8 mouse cellular contexts compared by ENCODE assay signal in genomic region chr9:121297171-121298064, GRCm38 (mm10). TPM values are rescaled to one million over a fixed set of nuclear protein-coding genes. Genes with fewer than 3 reads are reported as not detected.
DNase-seq lines count a peak whose midpoint lies in the region; ATAC-seq and TF ChIP-seq lines count a peak whose summit lies in the region.

Trak1 (plus strand) TSS chr9:121297502.

- DNase-seq in layer of hippocampus, adult 18-20 months (ENCODE audit: low spot score in 2 of 2), result no peak
- no peak for DNase-seq in layer of hippocampus, adult 9-11 months
- DNase-seq in cerebellum, postnatal 10 days, result peak; percentile 79 to 83
- DNase-seq in gastrocnemius, postnatal 14 days, result peak; percentile 73
- DNase-seq in hindbrain, postnatal 0 days (ENCODE audit: low spot score), result peak; percentile 78
- DNase-seq in limb, embryonic 11.5 days (ENCODE audit: low spot score), result peak; percentile 65
- DNase-seq in spleen, postnatal 4 days (ENCODE audit: low spot score in 2 of 2), result peak; percentile 61 to 83

- H3K36me3 ChIP-seq in hindbrain, postnatal 0 days (ENCODE audit: insufficient read depth, low read length), result no peaks in the 10 kb centered on the region
- no peaks in the 10 kb centered on the region for H3K36me3 ChIP-seq in limb, embryonic 11.5 days (ENCODE audit: control insufficient read depth, insufficient read depth, low read length)
- no peaks in the 10 kb centered on the region for H3K36me3 ChIP-seq in midbrain, embryonic 12.5 days

- WGBS in hindbrain, postnatal 0 days, result 1% methylated on average over 97 of the region's 116 CpGs
- WGBS in limb, embryonic 11.5 days, result under 1% methylated on average over 56 of the region's 116 CpGs
- under 1% methylated on average over 75 of the region's 116 CpGs for WGBS in midbrain, embryonic 12.5 days

- peak; percentile 86 for ATAC-seq in hindbrain, postnatal 0 days
- peak; percentile 79 for ATAC-seq in limb, embryonic 11.5 days (ENCODE audit: insufficient number of reproducible peaks, low FRiP score, low TSS enrichment, low read depth)
- peak; percentile 79 for ATAC-seq in midbrain, embryonic 12.5 days (ENCODE audit: low FRiP score, low read depth)

- peak within 1 kb of the TSS; percentile 78 for H3K27ac ChIP-seq in hindbrain, postnatal 0 days
- H3K27ac ChIP-seq in limb, embryonic 11.5 days (replicated peaks; ENCODE audit: low read depth, low read length), result 0 out of 2 replicates have a peak within 1 kb of the TSS, but pooled peaks have one; percentile 14
- peak within 1 kb of the TSS; percentile 70 for H3K27ac ChIP-seq in midbrain, embryonic 12.5 days (replicated peaks)

- peak within 1 kb of the TSS; percentile 98 for H3K9ac ChIP-seq in hindbrain, postnatal 0 days (replicated peaks; ENCODE audit: low read length)
- peak within 1 kb of the TSS; percentile 85 for H3K9ac ChIP-seq in limb, embryonic 11.5 days (ENCODE audit: low read length)
- H3K9ac ChIP-seq in midbrain, embryonic 12.5 days (replicated peaks), result peak within 1 kb of the TSS; percentile 95

- H3K4me1 ChIP-seq in hindbrain, postnatal 0 days (ENCODE audit: insufficient read depth, low read length), result peaks cover 33% of the 10 kb centered on the region
- H3K4me1 ChIP-seq in limb, embryonic 11.5 days (ENCODE audit: control insufficient read depth, insufficient read depth, low read length), result peaks cover 15% of the 10 kb centered on the region
- H3K4me1 ChIP-seq in midbrain, embryonic 12.5 days, result peaks cover 38% of the 10 kb centered on the region

- H3K4me3 ChIP-seq in hindbrain, postnatal 0 days (ENCODE audit: low read length), result peak within 1 kb of the TSS; percentile 92
- peak within 1 kb of the TSS; percentile 85 for H3K4me3 ChIP-seq in limb, embryonic 11.5 days (ENCODE audit: low read depth, low read length)
- peak within 1 kb of the TSS; percentile 95 for H3K4me3 ChIP-seq in midbrain, embryonic 12.5 days

- no peaks in the 10 kb centered on the region for H3K27me3 ChIP-seq in hindbrain, postnatal 0 days (ENCODE audit: insufficient read depth, low read length)
- H3K27me3 ChIP-seq in limb, embryonic 11.5 days (ENCODE audit: control insufficient read depth, insufficient read depth, low read length), result no peaks in the 10 kb centered on the region
- H3K27me3 ChIP-seq in midbrain, embryonic 12.5 days, result peaks cover 12% of the 10 kb centered on the region

- no peak for TF ChIP-seq CTCF in hindbrain, postnatal 0 days (IDR thresholded peaks at IDR 0.05; ENCODE audit: low read depth)

- H3K9me3 ChIP-seq in hindbrain, postnatal 0 days (ENCODE audit: low read length), result no peaks in the 10 kb centered on the region
- H3K9me3 ChIP-seq in limb, embryonic 11.5 days (ENCODE audit: control insufficient read depth, low read length), result no peaks in the 10 kb centered on the region
- no peaks in the 10 kb centered on the region for H3K9me3 ChIP-seq in midbrain, embryonic 12.5 days

- H3K4me2 ChIP-seq in hindbrain, postnatal 0 days (ENCODE audit: low read depth, low read length), result peak within 1 kb of the TSS; percentile 91
- H3K4me2 ChIP-seq in limb, embryonic 11.5 days (ENCODE audit: low read depth, severe bottlenecking), result peak within 1 kb of the TSS; percentile 96
- peak within 1 kb of the TSS; percentile 87 for H3K4me2 ChIP-seq in midbrain, embryonic 12.5 days (replicated peaks)

- intact Hi-C loops in gastrocnemius, postnatal 14 days (cut with DNase I; ENCODE audit: low total_unique reads), result no loop called here

RNA-seq across cellular contexts. Expression of gene Trak1, which starts in this region (rescaled TPM):
- 100 to 1,000 TPM; 228 to 237 TPM for total RNA-seq in layer of hippocampus, adult 18-20 months (2021)
- 100 to 1,000 TPM; 167 to 178 TPM for total RNA-seq in gastrocnemius, postnatal 14 days (2021)
- total RNA-seq in hindbrain, postnatal 0 days (2014; rRNA removed), result 129 and 170 TPM in 2 replicates
- polyA plus RNA-seq in hindbrain, postnatal 0 days (2015; fragmentation: Nextera tagmentation; extraction: Ambion mirVana), result 55.7 and 57.8 TPM in 2 replicates
- 9.3 and 11.7 TPM in 2 replicates for polyA plus RNA-seq in limb, embryonic 11.5 days (2014; fragmentation: Nextera tagmentation; extraction: Ambion mirVana)
- polyA plus RNA-seq in midbrain, embryonic 12.5 days (2016; fragmentation: Nextera tagmentation; extraction: Ambion mirVana), result 38.0 and 42.2 TPM in 2 replicates

Comparison
In these comparisons a context has a peak if more than half of its experiments do, and no peak if none do; other contexts are left out.
1. DNase-seq: peak in cerebellum, postnatal 10 days (2 of 2), gastrocnemius, postnatal 14 days (single experiment), hindbrain, postnatal 0 days (single experiment), limb, embryonic 11.5 days (single experiment) and spleen, postnatal 4 days (2 of 2); none in layer of hippocampus, adult 18-20 months (0 of 2) and layer of hippocampus, adult 9-11 months (single experiment).
2. H3K27ac ChIP-seq: peak in every context shown above with its lines; median percentile 78 in hindbrain, postnatal 0 days; 70 in midbrain, embryonic 12.5 days; 14 in limb, embryonic 11.5 days.
3. Peak in every context shown above with its lines, with median percentiles within 50 percentile points of each other: ATAC-seq, H3K4me2 ChIP-seq, H3K4me3 ChIP-seq and H3K9ac ChIP-seq.